Mouse (Mus musculus): Measurements from ENCODE around the gene Trmt2a. TPM values are rescaled to one million over a fixed set of nuclear protein-coding genes. Genes with fewer than 3 reads are reported as not detected.

Trmt2a gene
- total and polyA plus RNA-seq, 3 experiments = 155 to 252 (median 196) TPM

GRCm38 (mm10) chr16:18230617-18231016 lies 17.9 kb upstream of the Trmt2a start:
- Histone ChIP-seq H3K27me3 (replicated peaks) (no peaks in the 10 kb centered on the region), H3K4me3 (replicated peaks in 1 of 3; ENCODE audit: low read depth in 2 of 3, low read length in 2 of 3, poor library complexity in 1 of 3) (no peak overlapping the region), H3K4me2 (ENCODE audit: insufficient read depth, low read depth, poor library complexity, severe bottlenecking) (no peak overlapping the region), H3K36me3 (replicated peaks in 1 of 2; ENCODE audit: control insufficient read depth in 1 of 2, insufficient read depth in 1 of 2, low read length in 1 of 2) (peaks cover 35 to 54% of the 10 kb centered on the region in 2 experiments), H3K27ac (ENCODE audit: insufficient read depth, low read depth) (no peak overlapping the region), H3K79me2 (replicated peaks; ENCODE audit: control insufficient read depth, extremely low read depth, insufficient read depth, poor library complexity, severe bottlenecking) (no peaks in the 10 kb centered on the region), H3K9ac (ENCODE audit: insufficient read depth, low read depth) (no peak overlapping the region), H3K4me1 (ENCODE audit: control insufficient read depth in 1 of 2, insufficient read depth in 2 of 2) (peaks cover 27 to 63% of the 10 kb centered on the region in 2 experiments), H3K9me3 (replicated peaks; ENCODE audit: low read length) (no peaks in the 10 kb centered on the region)
- DNase-seq (ENCODE audit: extremely low read depth) = no peak
- in situ Hi-C loops (cut with MboI; ENCODE audit: low pct_ligation_motif_present, low pct_unique_long_range_greater_than_20kb, low sequenced_read_pairs) = no loop called here
- TF ChIP-seq IRF4 (IDR thresholded peaks at IDR 0.05; ENCODE audit: low read depth, low read length) (no peak), ZMIZ1 (IDR thresholded peaks at IDR 0.05; ENCODE audit: low read depth, low read length) (no peak), ZC3H11A (IDR thresholded peaks at IDR 0.05; ENCODE audit: low read depth, low read length) (no peak), MAFK (IDR thresholded peaks at IDR 0.05; ENCODE audit: insufficient replicate concordance, low read length) (no peak), RAD21 (IDR thresholded peaks at IDR 0.05; ENCODE audit: low read depth, low read length) (no peak; the same call in none of the 2 replicates), BHLHE40 (IDR thresholded peaks at IDR 0.05; ENCODE audit: low read depth, low read length) (no peak), USF2 (conservative IDR thresholded peaks at IDR 0.05; ENCODE audit: low read depth, low read length) (no peak), TCF12 (IDR thresholded peaks at IDR 0.05; ENCODE audit: low read depth, low read length) (no peak), ZNF384 (IDR thresholded peaks at IDR 0.05; ENCODE audit: low read depth, low read length) (no peak), JUN (IDR thresholded peaks at IDR 0.05; ENCODE audit: insufficient read depth, low read depth, low read length) (no peak), POLR2AphosphoS2 (IDR thresholded peaks at IDR 0.05; ENCODE audit: low read depth, low read length) (no peak), CHD2 (IDR thresholded peaks at IDR 0.05; ENCODE audit: low read length) (no peak), SIN3A (IDR thresholded peaks at IDR 0.05; ENCODE audit: low read length) (no peak)
- dilution Hi-C loops (cut with MboI; ENCODE audit: extremely low pct_ligation_motif_present, extremely low pct_unique_long_range_greater_than_20kb, low sequenced_read_pairs) = no loop called here

GRCm38 (mm10) chr16:18231047-18231446 lies 17.4 kb upstream of the Trmt2a start:
- Histone ChIP-seq H3K9me3 (replicated peaks; ENCODE audit: low read length) (no peaks in the 10 kb centered on the region), H3K27ac (ENCODE audit: insufficient read depth, low read depth) (no peak overlapping the region), H3K9ac (ENCODE audit: insufficient read depth, low read depth) (no peak overlapping the region), H3K4me2 (ENCODE audit: insufficient read depth, low read depth, poor library complexity, severe bottlenecking) (no peak overlapping the region), H3K4me1 (ENCODE audit: control insufficient read depth in 1 of 2, insufficient read depth in 2 of 2) (peaks cover 32 to 68% of the 10 kb centered on the region in 2 experiments), H3K4me3 (replicated peaks in 1 of 3; ENCODE audit: low read depth in 2 of 3, low read length in 2 of 3, poor library complexity in 1 of 3) (no peak overlapping the region), H3K79me2 (replicated peaks; ENCODE audit: control insufficient read depth, extremely low read depth, insufficient read depth, poor library complexity, severe bottlenecking) (no peaks in the 10 kb centered on the region), H3K36me3 (replicated peaks in 1 of 2; ENCODE audit: control insufficient read depth in 1 of 2, insufficient read depth in 1 of 2, low read length in 1 of 2) (peaks cover 31 to 49% of the 10 kb centered on the region in 2 experiments), H3K27me3 (replicated peaks) (no peaks in the 10 kb centered on the region)
- no peak for DNase-seq (ENCODE audit: extremely low read depth)
- in situ Hi-C loops (cut with MboI; ENCODE audit: low pct_ligation_motif_present, low pct_unique_long_range_greater_than_20kb, low sequenced_read_pairs) (no loop called here), dilution Hi-C loops (cut with MboI; ENCODE audit: extremely low pct_ligation_motif_present, extremely low pct_unique_long_range_greater_than_20kb, low sequenced_read_pairs) (no loop called here)
- no peak for TF ChIP-seq UBTF (IDR thresholded peaks at IDR 0.05; ENCODE audit: low read depth, low read length)
- no peak for TF ChIP-seq TCF12 (IDR thresholded peaks at IDR 0.05; ENCODE audit: low read depth, low read length)
- TF ChIP-seq ZNF384 (IDR thresholded peaks at IDR 0.05; ENCODE audit: low read depth, low read length) = no peak
- TF ChIP-seq MAZ (IDR thresholded peaks at IDR 0.05; ENCODE audit: low read depth, low read length) = no peak
- TF ChIP-seq MYC (IDR thresholded peaks at IDR 0.05; ENCODE audit: low read depth, low read length) = no peak
- TF ChIP-seq RCOR1 (conservative IDR thresholded peaks at IDR 0.05; ENCODE audit: low read depth, low read length) = no peak
- no peak for TF ChIP-seq GABPA (IDR thresholded peaks at IDR 0.05; ENCODE audit: insufficient replicate concordance, low read depth, low read length)
- TF ChIP-seq NELFE (IDR thresholded peaks at IDR 0.05; ENCODE audit: low read depth, low read length) = no peak
- TF ChIP-seq JUN (IDR thresholded peaks at IDR 0.05; ENCODE audit: insufficient read depth, low read depth, low read length) = no peak

Measured in CH12.LX (cell line).